Mouse (Mus musculus): ENCODE measurements at regions not wholly inside any gene's neighbourhood (a gene's known extent, or its start where the extent isn't known, plus 50 kb on each side); places are given as distances from the start of the nearest gene placed in this dataset.
"Not testable (repeated sequence)": the region's sequence is repeated elsewhere in the genome, so short reads cannot be mapped to it uniquely, and the experiment has no call there.

GRCm38 (mm10) chr12:80055894-80056293 is 56.9 kb downstream of the Zfp36l1 start:
- DNase-seq = not testable (repeated sequence)

- DNase-seq = no peak
Measured at GRCm38 (mm10) chr12:80055394-80055793, 57.4 kb downstream of the Zfp36l1 start.

- no peak for DNase-seq
Measured at GRCm38 (mm10) chr12:80054655-80055037, 58.2 kb downstream of the Zfp36l1 start.

GRCm38 (mm10) chr12:80053902-80054654 is 58.7 kb downstream of the Zfp36l1 start:
- DNase-seq = no peak

GRCm38 (mm10) chr12:80048215-80048979 is 64.4 kb downstream of the Zfp36l1 start:
- DNase-seq = no peak

GRCm38 (mm10) chr12:80046625-80047303 is 66.0 kb downstream of the Zfp36l1 start:
- peak; percentile 35 for DNase-seq

GRCm38 (mm10) chr12:80041510-80042324 is 71.1 kb downstream of the Zfp36l1 start:
- DNase-seq = no peak

- DNase-seq = no peak
Measured at GRCm38 (mm10) chr12:80041012-80041411, 71.8 kb downstream of the Zfp36l1 start.

- no peak for DNase-seq
Measured at GRCm38 (mm10) chr12:80040233-80040632, 72.6 kb downstream of the Zfp36l1 start.

- DNase-seq = no peak
Measured at GRCm38 (mm10) chr12:80039150-80039549, 73.7 kb downstream of the Zfp36l1 start.

GRCm38 (mm10) chr12:80035500-80036271 is 77.1 kb downstream of the Zfp36l1 start:
- DNase-seq = no peak

GRCm38 (mm10) chr12:80034963-80035411 is 77.8 kb downstream of the Zfp36l1 start:
- DNase-seq = no peak

- no peak for DNase-seq
Measured at GRCm38 (mm10) chr12:80034100-80034499, 78.7 kb downstream of the Zfp36l1 start.

GRCm38 (mm10) chr12:80032520-80032919 is 80.3 kb downstream of the Zfp36l1 start:
- no peak for DNase-seq

GRCm38 (mm10) chr12:80028301-80028700 is 84.5 kb downstream of the Zfp36l1 start:
- DNase-seq = no peak

- no peak for DNase-seq
Measured at GRCm38 (mm10) chr12:80023107-80024078, 89.4 kb downstream of the Zfp36l1 start.

GRCm38 (mm10) chr12:80022181-80023106 is 90.4 kb downstream of the Zfp36l1 start:
- no peak for DNase-seq

- no peak for DNase-seq
Measured at GRCm38 (mm10) chr12:80021030-80021473, 91.8 kb downstream of the Zfp36l1 start.

- no peak for DNase-seq
Measured at GRCm38 (mm10) chr12:80018086-80018485, 94.7 kb downstream of the Zfp36l1 start.

Measured in adrenal gland, adult 8-10 months (tissue).